Mouse (Mus musculus) intestine, embryonic 15.5 days (tissue): ENCODE measurements around the gene Atat1. TPM values are rescaled to one million over a fixed set of nuclear protein-coding genes. Genes with fewer than 3 reads are reported as not detected.

ENCODE experiments used
- ATAC-seq: fragments of 200-750 bp; cut with Nextera tagmentation; 2 replicates; pipeline ENCODE4 v1.8.0; 2017; ENCODE audit warnings: moderate TSS enrichment, moderate library complexity
- H3K27ac ChIP-seq: fragments of 300-500 bp; sonication (generic); 2 replicates; pipeline ENCODE4 v1.5.1; 2015; ENCODE audit warnings: mild to moderate bottlenecking, inconsistent platforms
- H3K27me3 ChIP-seq: fragments of 300-500 bp; sonication (generic); replicated peaks from 2 replicates; pipeline ENCODE4 v1.6.1; 2015; ENCODE audit warnings: inconsistent platforms
- H3K36me3 ChIP-seq: fragments of 300-500 bp; sonication (generic); 2 replicates; pipeline ENCODE4 v1.6.1; 2015; ENCODE audit warnings: inconsistent platforms
- H3K4me1 ChIP-seq: fragments of 300-500 bp; sonication (generic); replicated peaks from 2 replicates; pipeline ENCODE4 v1.6.1; 2015; ENCODE audit warnings: inconsistent platforms
- H3K4me2 ChIP-seq: fragments of 300-500 bp; sonication (generic); replicated peaks from 2 replicates; pipeline ENCODE4 v1.6.1; 2015; ENCODE audit warnings: mild to moderate bottlenecking, inconsistent platforms
- H3K4me3 ChIP-seq: fragments of 300-500 bp; sonication (generic); replicated peaks from 2 replicates; pipeline ENCODE4 v1.5.1; 2015; ENCODE audit warnings: inconsistent platforms
- H3K9ac ChIP-seq: fragments of 300-500 bp; sonication (generic); 2 replicates; pipeline ENCODE4 v1.6.1; 2015; ENCODE audit warnings: inconsistent platforms
- H3K9me3 ChIP-seq: fragments of 300-500 bp; sonication (generic); 2 replicates; pipeline ENCODE4 v1.6.1; 2016; ENCODE audit warnings: inconsistent platforms
- WGBS: fragments of 180-500 bp; shearing (Covaris S2); methylation state at CpG from one replicate; pipeline ENCODE4 v1.1.7; 2015; 5-methylcytosine and 5-hydroxymethylcytosine counted together
- polyA plus RNA-seq: library from polyadenylated mRNA; unstranded; fragments of >200 nt; fragmentation: Nextera tagmentation; extraction: Ambion mirVana; gene quantifications from 2 replicates; pipeline ENCODE4 v1.2.1, GENCODE M21; 2015

The Atat1 gene
- polyA plus RNA-seq, 1 experiment from 2014 or later: 47.2 TPM

DNA sequence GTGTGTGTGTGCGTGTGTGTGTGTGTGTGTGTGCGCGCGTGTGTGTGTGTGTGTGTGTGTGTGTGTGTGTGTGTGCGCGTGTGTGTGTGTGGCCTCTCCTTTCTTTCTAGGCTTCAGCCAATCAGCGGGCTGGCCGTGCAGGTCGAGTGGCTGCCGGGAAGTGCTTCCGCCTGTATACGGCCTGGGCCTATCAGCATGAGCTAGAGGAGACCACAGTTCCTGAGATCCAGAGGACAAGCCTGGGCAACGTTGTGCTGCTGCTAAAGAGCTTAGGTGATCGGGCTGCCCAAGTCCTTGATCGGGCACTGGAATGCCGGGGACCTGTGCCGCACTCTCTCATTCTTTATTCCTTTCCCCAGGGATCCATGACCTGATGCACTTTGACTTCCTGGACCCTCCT, 22.1 kb downstream of the Atat1 start:
- ATAC-seq: no peak
- Histone ChIP-seq H3K9me3 (no peaks in the 10 kb centered on the region), H3K4me2 (no peak overlapping the region), H3K36me3 (peaks cover 62% of the 10 kb centered on the region), H3K4me1 (no peaks in the 10 kb centered on the region), H3K9ac (no peak overlapping the region), H3K4me3 (no peak overlapping the region), H3K27ac (no peak overlapping the region), H3K27me3 (no peaks in the 10 kb centered on the region)
- WGBS: 87% methylated on average over 13 of the region's 17 CpGs

DNA sequence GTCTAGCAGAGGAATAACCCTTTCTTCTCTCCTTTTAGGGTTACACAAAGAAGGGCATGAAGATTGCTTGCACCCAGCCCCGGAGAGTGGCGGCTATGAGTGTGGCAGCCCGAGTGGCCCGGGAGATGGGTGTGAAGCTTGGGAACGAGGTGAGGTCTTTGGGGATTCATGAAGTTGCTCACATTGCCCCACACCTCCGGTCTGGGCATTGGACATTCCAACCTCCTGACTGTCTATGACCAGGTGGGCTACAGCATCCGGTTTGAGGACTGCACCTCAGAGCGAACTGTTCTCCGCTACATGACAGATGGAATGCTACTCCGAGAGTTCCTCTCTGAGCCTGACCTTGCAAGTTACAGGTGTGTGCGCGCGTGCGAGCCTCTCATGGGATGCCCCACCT, 26.1 kb downstream of the Atat1 start:
- H3K27me3 ChIP-seq: no peaks in the 10 kb centered on the region
- 97% methylated on average over 14 of the region's 14 CpGs for WGBS
- H3K4me3 ChIP-seq: no peak overlapping the region
- no peaks in the 10 kb centered on the region for H3K9me3 ChIP-seq
- no peak for ATAC-seq
- no peak overlapping the region for H3K27ac ChIP-seq
- H3K36me3 ChIP-seq: peaks cover 52% of the 10 kb centered on the region
- no peak overlapping the region for H3K9ac ChIP-seq
- peaks cover 6% of the 10 kb centered on the region; the same call in 1 of the 2 replicates for H3K4me1 ChIP-seq
- no peak overlapping the region for H3K4me2 ChIP-seq

DNA sequence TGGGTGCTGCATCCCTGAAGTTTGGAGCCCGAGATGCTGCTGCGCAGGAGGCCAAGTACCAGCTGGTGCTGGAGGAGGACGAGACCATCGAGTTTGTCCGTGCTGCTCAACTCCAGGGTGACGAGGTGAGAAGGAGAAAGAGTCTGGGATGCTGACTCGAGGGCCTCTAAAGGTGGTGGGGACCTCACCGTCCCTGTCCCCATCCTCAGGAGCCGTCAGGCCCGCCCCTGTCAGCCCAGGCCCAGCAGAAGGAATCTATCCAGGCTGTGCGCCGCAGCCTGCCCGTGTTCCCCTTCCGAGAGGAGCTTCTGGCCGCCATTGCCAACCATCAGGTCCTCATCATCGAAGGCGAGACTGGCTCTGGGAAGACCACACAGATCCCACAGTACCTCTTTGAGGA, 27.0 kb downstream of the Atat1 start:
- Histone ChIP-seq H3K4me3 (no peak overlapping the region), H3K9ac (no peak overlapping the region), H3K4me2 (no peak overlapping the region), H3K27ac (no peak overlapping the region), H3K36me3 (peaks cover 43% of the 10 kb centered on the region), H3K9me3 (no peaks in the 10 kb centered on the region), H3K27me3 (no peaks in the 10 kb centered on the region), H3K4me1 (peaks cover 6% of the 10 kb centered on the region; the same call in 1 of the 2 replicates)
- no peak for ATAC-seq
- WGBS: 91% methylated on average over 17 of the region's 17 CpGs

DNA sequence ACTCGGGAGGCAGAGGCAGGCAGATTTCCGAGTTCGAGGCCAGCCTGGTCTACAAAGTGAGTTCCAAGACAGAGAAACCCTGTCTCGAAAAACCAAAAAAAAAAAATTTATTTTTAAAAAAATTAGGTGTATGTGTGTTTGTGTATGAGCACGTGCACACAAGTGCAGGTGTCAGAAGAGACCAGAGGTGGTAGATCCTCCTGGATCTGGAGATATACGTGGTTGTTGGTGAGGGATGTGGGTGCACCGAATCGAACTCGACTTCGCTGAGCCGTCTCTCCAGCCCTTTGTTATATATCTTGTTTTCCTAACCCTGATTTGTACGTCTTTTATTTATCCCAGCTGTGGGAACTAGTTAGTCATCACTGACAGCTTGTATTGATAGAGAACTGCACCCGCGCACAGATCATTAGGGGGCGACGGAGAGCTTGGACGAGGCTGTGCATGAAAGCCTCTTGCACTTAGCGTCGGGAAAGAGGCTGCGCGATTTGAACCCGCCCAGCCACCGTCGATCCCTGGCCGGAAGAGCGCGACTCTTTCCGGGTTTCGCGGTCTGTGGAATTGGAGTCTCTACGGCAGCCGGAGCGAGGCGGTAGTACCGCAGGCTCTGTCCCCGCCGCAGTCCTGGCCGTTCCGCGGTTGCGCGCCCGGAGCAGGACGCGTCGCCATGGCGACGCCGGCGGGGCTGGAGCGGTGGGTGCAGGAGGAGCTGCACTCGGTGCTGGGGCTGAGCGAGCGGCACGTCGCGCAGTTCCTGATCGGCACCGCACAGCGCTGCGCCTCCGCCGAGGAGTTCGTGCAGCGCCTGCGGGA, 30.4 kb downstream of the Atat1 start, which contains the start of gene Dhx16:
Dhx16 (plus strand) TSS at position 575 of the 813 bp plus-strand sequence.
- no peaks in the 10 kb centered on the region for H3K9me3 ChIP-seq
- H3K27me3 ChIP-seq: no peaks in the 10 kb centered on the region
- peak within 1 kb of the TSS; percentile 96 for H3K4me3 ChIP-seq
- WGBS: 6% methylated on average over 66 of the region's 66 CpGs
- H3K4me1 ChIP-seq: peaks cover 6% of the 10 kb centered on the region; the same call in 1 of the 2 replicates
- peak within 1 kb of the TSS; percentile 73 for H3K4me2 ChIP-seq
- peak within 1 kb of the TSS; percentile 71 for H3K27ac ChIP-seq
- peaks cover 27% of the 10 kb centered on the region for H3K36me3 ChIP-seq
- ATAC-seq: peak; percentile 94
- peak within 1 kb of the TSS; percentile 85 for H3K9ac ChIP-seq

DNA sequence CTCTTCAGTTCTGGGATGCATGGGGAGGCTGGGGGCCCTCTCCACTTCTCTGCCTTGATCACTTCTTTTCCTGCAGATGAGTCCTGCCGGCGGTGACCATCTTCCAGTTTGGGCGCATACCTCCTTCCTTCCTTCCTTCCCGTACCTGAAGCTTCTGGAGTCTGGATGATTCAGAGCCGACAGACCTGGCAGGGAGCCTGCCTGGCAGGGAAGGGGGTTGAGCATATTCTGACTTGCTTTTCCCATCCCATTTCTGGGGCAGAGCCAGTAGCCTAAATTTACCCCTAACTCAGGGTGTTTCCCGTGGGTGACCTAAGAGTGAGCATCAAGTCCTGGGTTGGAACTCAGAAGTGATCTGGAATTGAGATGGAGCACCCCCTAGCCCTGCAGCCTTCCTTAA, 35.2 kb downstream of the Atat1 start:
- Histone ChIP-seq H3K4me3 (no peak overlapping the region), H3K9me3 (no peaks in the 10 kb centered on the region), H3K4me1 (peaks cover 15% of the 10 kb centered on the region), H3K36me3 (peaks cover 9% of the 10 kb centered on the region; the same call in 1 of the 2 replicates), H3K4me2 (no peak overlapping the region), H3K27ac (no peak overlapping the region), H3K9ac (no peak overlapping the region), H3K27me3 (no peaks in the 10 kb centered on the region)
- WGBS: 89% methylated on average over 6 of the region's 6 CpGs
- no peak for ATAC-seq

DNA sequence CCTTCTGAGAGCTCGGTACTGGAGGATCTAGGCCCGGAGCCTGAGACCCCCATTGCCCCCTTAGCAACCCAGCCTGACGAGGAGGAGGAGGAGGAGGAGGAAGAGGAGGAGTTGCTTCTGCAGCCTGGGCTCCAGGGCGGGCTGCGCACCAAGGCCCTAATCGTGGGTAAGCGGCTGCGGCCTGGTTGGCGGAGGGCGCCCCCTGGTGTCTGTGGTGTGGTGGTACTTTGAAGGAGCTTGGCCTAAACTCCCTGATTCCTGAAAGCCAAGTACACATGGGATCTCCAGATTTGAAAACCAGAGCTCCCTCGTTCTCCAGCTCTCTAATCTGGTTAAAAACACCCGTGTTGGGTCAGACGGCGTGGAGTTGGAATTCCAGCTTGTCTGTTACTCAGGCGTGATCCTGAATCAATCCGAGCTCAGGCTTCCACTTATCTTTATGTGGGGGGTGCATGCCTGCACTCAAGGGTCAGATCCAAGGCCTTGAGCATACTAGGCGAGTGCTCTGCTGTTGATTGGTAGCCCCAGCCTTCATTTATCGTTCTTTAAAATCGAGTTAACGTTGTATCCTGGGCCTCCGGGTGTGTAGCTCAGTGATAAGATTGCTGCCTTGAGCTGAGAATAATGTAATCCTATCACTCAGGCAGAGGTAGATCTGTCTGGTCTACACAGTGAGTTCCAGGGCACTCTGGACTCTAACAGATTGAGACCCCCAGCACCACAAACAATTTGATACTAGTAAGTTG, 35.9 kb downstream of the Atat1 start:
- H3K9ac ChIP-seq: 0 out of 2 replicates have a peak overlapping the region, but pooled peaks have one; percentile 18
- H3K9me3 ChIP-seq: no peaks in the 10 kb centered on the region
- H3K27me3 ChIP-seq: no peaks in the 10 kb centered on the region
- peak; percentile 64 for ATAC-seq
- peaks cover 23% of the 10 kb centered on the region for H3K4me1 ChIP-seq
- H3K27ac ChIP-seq: 0 out of 2 replicates have a peak overlapping the region, but pooled peaks have one; percentile 8
- no peak overlapping the region for H3K4me3 ChIP-seq
- peak overlapping the region; percentile 35; the same call in 1 of the 2 replicates for H3K4me2 ChIP-seq
- 29% methylated on average over 21 of the region's 21 CpGs for WGBS
- H3K36me3 ChIP-seq: peaks cover 9% of the 10 kb centered on the region; the same call in 1 of the 2 replicates

DNA sequence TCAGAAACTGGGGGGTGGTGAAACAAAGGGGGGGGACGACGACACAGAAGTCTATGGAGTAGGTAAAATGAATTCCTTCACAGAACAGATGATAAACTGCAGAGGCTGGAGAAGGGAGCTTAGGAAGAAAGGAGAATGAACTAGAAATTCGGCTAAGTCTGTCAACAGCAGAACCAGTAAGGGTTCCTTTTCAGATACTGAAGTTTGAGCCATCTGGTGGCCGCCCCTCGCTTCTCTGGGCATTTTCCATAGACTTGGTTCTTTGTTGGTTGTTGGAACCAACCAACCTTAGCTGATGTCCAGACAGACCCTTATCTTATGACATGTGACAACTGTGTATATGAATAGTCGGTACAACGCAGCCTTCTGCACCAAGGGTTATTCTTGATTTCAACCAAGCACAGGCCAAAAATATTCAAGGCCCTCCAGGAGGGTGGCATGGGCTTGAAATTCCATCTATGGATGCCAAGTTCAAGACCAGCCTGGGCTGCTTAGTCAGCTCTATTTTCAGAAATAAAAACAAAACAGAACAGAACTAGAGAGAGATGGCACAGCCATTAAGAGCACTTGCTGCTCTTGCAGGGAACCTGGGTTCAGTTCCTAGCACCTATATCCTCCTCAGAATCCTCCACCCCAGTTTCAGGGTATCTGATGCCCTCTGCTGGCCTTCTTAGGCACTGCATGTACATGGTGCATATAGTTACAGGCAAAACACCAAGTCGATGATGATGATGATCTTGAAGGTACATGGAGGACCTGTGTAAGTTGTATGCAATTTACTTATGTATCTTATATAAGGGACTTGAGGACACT, 38.8 kb downstream of the Atat1 start:
- H3K9ac ChIP-seq: no peak overlapping the region
- peaks cover 39% of the 10 kb centered on the region for H3K4me1 ChIP-seq
- 76% methylated on average over 8 of the region's 8 CpGs for WGBS

DNA sequence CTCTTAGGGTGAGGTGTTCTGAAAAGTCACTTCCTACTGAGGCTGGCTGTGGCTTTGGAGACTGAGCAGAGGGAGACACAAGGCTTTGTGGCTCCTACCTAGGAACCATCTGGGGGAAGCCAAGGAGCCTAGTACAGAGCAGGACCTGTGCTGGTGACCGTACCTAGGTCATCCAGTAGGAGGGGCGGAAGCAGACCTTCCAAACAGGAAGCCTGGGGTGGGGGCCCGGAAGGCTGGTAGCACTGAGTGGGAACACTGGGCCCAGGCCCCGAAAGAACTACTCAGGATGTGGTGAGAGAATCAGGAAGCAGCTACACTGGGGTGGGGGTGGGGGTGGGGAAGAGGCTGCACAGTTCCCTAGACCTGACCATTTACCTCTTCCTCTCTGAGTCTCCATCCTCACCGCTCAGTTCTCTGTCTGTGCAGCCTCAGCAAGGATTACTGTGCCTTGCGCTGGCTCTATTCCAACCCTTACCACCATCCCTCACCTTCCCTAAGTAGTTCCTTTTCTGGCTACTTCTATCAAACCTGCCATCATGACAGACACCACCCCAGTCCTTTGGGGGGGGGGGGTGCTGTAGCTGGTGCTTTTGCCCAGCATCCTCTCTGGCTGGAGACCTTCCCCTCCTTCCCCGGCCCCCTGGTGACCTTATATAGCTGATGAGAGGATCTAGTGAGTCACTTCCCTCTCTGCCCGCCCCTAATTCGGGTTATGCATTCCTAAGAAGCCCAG, 39.6 kb downstream of the Atat1 start:
- Histone ChIP-seq H3K9ac (peak overlapping the region; percentile 71), H3K9me3 (no peaks in the 10 kb centered on the region), H3K4me1 (peaks cover 40% of the 10 kb centered on the region), H3K27ac (peak overlapping the region; percentile 72), H3K4me2 (peak overlapping the region; percentile 94), H3K4me3 (peak overlapping the region; percentile 64), H3K27me3 (no peaks in the 10 kb centered on the region), H3K36me3 (peaks cover 9% of the 10 kb centered on the region; the same call in 1 of the 2 replicates)
- 45% methylated on average over 9 of the region's 9 CpGs for WGBS
- no peak for ATAC-seq

More for the DNA sequence above, 38.8 kb downstream of the Atat1 start:
- peak overlapping the region; percentile 64 for H3K4me3 ChIP-seq
- peak overlapping the region; percentile 72 for H3K27ac ChIP-seq
- H3K27me3 ChIP-seq: no peaks in the 10 kb centered on the region
- peak overlapping the region; percentile 94 for H3K4me2 ChIP-seq
- no peaks in the 10 kb centered on the region for H3K9me3 ChIP-seq
- ATAC-seq: no peak
- H3K36me3 ChIP-seq: peaks cover 9% of the 10 kb centered on the region; the same call in 1 of the 2 replicates

DNA sequence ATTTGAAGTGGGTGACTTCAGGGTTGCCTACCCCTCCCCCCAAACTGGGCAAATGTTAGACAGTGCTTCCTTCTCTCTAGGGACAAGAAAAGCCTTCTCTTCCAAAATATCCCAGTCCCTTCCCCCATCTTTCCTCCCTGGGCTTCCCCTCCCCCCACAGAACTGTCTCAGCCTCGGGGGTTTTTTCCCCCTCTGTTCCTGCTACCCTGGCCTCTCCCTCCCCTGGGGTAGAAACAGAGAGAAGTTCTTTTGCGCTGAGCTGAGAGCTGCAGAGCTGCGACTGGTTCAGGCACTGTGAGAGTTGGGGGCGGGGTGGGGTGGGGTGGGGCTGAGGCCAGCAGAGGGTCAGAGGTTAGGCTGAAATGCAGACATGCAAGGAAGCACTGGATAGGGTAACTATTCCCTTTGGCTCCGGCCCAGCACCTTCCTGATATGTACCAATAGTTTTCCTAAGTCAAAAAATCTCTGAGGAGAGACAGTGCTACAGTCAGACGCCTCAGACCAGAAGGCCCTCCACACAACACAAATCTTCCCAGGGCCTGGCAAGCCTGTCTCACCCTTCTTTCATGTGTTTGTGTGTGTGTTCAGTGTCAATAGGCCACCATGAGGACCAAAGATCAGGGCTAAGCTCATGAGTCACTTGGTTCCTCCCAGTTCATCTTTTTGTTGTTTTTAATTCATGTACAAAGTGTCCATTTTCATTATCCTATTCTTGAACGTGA, 40.4 kb downstream of the Atat1 start:
- Histone ChIP-seq H3K9me3 (no peaks in the 10 kb centered on the region), H3K4me3 (peak overlapping the region; percentile 64), H3K36me3 (peaks cover 5% of the 10 kb centered on the region; the same call in 1 of the 2 replicates), H3K27me3 (no peaks in the 10 kb centered on the region), H3K9ac (peak overlapping the region; percentile 71), H3K4me2 (peak overlapping the region; percentile 94), H3K4me1 (peaks cover 47% of the 10 kb centered on the region), H3K27ac (peak overlapping the region; percentile 72)
- peak; percentile 11; the same call in 1 of the 2 replicates for ATAC-seq
- 7% methylated on average over 7 of the region's 7 CpGs for WGBS

DNA sequence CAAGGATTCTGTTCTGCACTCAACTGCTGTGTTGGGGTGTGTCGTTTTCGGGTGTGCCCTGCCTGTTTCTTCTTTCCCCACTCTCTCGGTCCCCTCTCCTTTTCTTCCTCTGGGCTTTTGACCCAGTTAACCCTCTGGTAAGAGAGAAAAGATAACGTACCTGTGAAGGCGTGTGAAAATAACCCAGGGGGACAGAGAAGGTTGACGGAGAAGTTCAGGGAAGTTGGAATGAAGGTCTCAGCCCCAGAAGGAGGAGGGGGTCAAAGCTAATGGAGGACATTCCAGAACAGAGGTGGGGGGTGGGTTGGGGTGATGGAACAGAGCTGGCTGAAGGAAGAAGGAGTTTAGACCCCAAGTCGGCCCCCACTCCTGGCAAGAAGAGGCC, 40.9 kb downstream of the Atat1 start:
- peaks cover 47% of the 10 kb centered on the region for H3K4me1 ChIP-seq
- peaks cover 5% of the 10 kb centered on the region; the same call in 1 of the 2 replicates for H3K36me3 ChIP-seq
- WGBS: 3% methylated on average over 7 of the region's 7 CpGs
- H3K27ac ChIP-seq: peak overlapping the region; percentile 72
- H3K27me3 ChIP-seq: no peaks in the 10 kb centered on the region
- peak overlapping the region; percentile 64 for H3K4me3 ChIP-seq
- H3K9me3 ChIP-seq: no peaks in the 10 kb centered on the region
- H3K9ac ChIP-seq: peak overlapping the region; percentile 71
- ATAC-seq: no peak
- peak overlapping the region; percentile 94 for H3K4me2 ChIP-seq
